Comparison of ENCODE assay signal across 8 mouse cellular contexts in the genomic region with DNA sequence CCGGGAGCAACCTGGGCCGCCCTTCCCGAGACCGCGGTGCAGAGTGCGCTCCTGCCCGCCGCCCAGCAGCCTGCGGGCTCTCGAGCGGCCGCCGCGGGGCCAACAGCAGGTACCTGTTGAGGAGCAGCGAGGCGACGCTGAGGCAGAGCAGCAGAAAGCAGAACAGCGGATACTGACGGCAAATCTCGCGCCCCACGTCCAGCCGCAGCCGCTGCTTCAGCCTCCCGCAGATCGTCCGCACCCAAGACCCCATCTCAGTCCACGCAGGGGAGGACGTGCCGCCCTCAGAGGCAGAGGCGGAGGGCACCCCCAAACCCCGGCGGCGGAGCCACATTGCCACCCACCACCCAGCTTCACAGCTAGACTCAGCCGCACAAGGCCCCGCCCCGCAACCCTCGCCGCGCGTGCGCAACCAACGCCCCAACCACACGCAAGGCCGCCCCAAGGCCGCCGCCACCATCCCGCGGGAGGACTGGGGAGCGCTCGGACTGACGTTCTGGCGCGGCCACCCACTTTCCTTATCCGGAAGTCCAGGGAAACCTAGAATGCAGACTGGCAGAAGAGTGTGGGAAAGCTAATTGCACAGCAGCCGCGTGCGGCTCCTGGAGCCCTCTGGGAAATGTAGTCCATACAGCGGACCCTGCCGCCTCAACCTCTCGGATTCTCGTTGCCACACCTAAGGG. TPM values are rescaled to one million over a fixed set of nuclear protein-coding genes. Genes with fewer than 3 reads are reported as not detected.
A peak's percentile ranks its signal among the peaks of the same experiment; 100 is the strongest.
DNase-seq lines count a peak whose midpoint lies in the region; ATAC-seq and TF ChIP-seq lines count a peak whose summit lies in the region.

A gene (minus strand): TSS at position 404 of the 683 bp plus-strand sequence.

- peak within 1 kb of the TSS; percentile 86 for H3K4me3 ChIP-seq in ES-Bruce4 (ENCODE audit: low read depth, low read length)
- H3K4me3 ChIP-seq in forebrain, embryonic 13.5 days: peak within 1 kb of the TSS; percentile 71
- peak within 1 kb of the TSS; percentile 89 for H3K4me3 ChIP-seq in liver, postnatal 0 days (ENCODE audit: low read depth, low read length)
- peak within 1 kb of the TSS; percentile 71 for H3K4me3 ChIP-seq in neural tube, embryonic 14.5 days (ENCODE audit: low read depth, low read length)

- DNase-seq in heart, postnatal 10 days: peak; percentile 98
- DNase-seq in large intestine, adult 2 months (ENCODE audit: low read depth, low spot score): peak; percentile 81
- peak; percentile 97 for DNase-seq in liver, postnatal 0 days
- DNase-seq in testis, postnatal 10 days (ENCODE audit: low spot score): peak; percentile 97

- H3K36me3 ChIP-seq in ES-Bruce4 (ENCODE audit: control insufficient read depth, insufficient read depth, low read length, poor library complexity, severe bottlenecking): no peaks in the 10 kb centered on the region
- H3K36me3 ChIP-seq in forebrain, embryonic 13.5 days (ENCODE audit: poor library complexity, severe bottlenecking): no peaks in the 10 kb centered on the region
- H3K36me3 ChIP-seq in liver, postnatal 0 days (replicated peaks; ENCODE audit: insufficient read depth, low read length): no peaks in the 10 kb centered on the region
- H3K36me3 ChIP-seq in neural tube, embryonic 14.5 days (ENCODE audit: control insufficient read depth, insufficient read depth, low read length): no peaks in the 10 kb centered on the region

- peak within 1 kb of the TSS; percentile 5; the same call in 1 of the 2 replicates for H3K27ac ChIP-seq in ES-Bruce4 (ENCODE audit: insufficient read depth, low read length)
- H3K27ac ChIP-seq in forebrain, embryonic 13.5 days: peak within 1 kb of the TSS; percentile 83
- peak within 1 kb of the TSS; percentile 96 for H3K27ac ChIP-seq in liver, postnatal 0 days (ENCODE audit: low read depth)
- H3K27ac ChIP-seq in neural tube, embryonic 14.5 days (ENCODE audit: low read depth, low read length): peak within 1 kb of the TSS; percentile 88

- no peaks in the 10 kb centered on the region for H3K27me3 ChIP-seq in ES-Bruce4 (ENCODE audit: control insufficient read depth, insufficient read depth, low read length, poor library complexity, severe bottlenecking)
- H3K27me3 ChIP-seq in forebrain, embryonic 13.5 days: no peaks in the 10 kb centered on the region
- H3K27me3 ChIP-seq in liver, postnatal 0 days (ENCODE audit: insufficient read depth, low read length): no peaks in the 10 kb centered on the region
- no peaks in the 10 kb centered on the region for H3K27me3 ChIP-seq in neural tube, embryonic 14.5 days (ENCODE audit: control insufficient read depth, insufficient read depth, low read length)

- peak; percentile 83 for TF ChIP-seq POLR2A in ES-Bruce4 (IDR thresholded peaks at IDR 0.05; ENCODE audit: insufficient read depth, low read length)

- no peak for TF ChIP-seq CTCF in ES-Bruce4 (IDR thresholded peaks at IDR 0.05; ENCODE audit: low read depth, low read length)
- TF ChIP-seq CTCF in liver, postnatal 0 days (IDR thresholded peaks at IDR 0.05; ENCODE audit: low read depth): no peak

- WGBS in forebrain, embryonic 13.5 days: under 1% methylated on average over 62 of the region's 62 CpGs
- WGBS in large intestine, adult 2 months: under 1% methylated on average over 62 of the region's 62 CpGs
- under 1% methylated on average over 62 of the region's 62 CpGs for WGBS in liver, postnatal 0 days (ENCODE audit: insufficient replicate concordance)
- under 1% methylated on average over 59 of the region's 62 CpGs for WGBS in neural tube, embryonic 14.5 days

- H3K4me1 ChIP-seq in ES-Bruce4 (ENCODE audit: control insufficient read depth, insufficient read depth, low read length): no peaks in the 10 kb centered on the region
- peaks cover 20% of the 10 kb centered on the region for H3K4me1 ChIP-seq in forebrain, embryonic 13.5 days
- peaks cover 13% of the 10 kb centered on the region for H3K4me1 ChIP-seq in liver, postnatal 0 days (ENCODE audit: insufficient read depth)
- no peaks in the 10 kb centered on the region; the same call in 1 of the 2 replicates for H3K4me1 ChIP-seq in neural tube, embryonic 14.5 days (ENCODE audit: control insufficient read depth, insufficient read depth, low read length)

- H3K9ac ChIP-seq in ES-Bruce4 (ENCODE audit: low read depth, poor library complexity, severe bottlenecking): peak within 1 kb of the TSS; percentile 56
- H3K9ac ChIP-seq in forebrain, embryonic 13.5 days: peak within 1 kb of the TSS; percentile 84
- peak within 1 kb of the TSS; percentile 93 for H3K9ac ChIP-seq in liver, postnatal 0 days (replicated peaks)
- peak within 1 kb of the TSS; percentile 78 for H3K9ac ChIP-seq in neural tube, embryonic 14.5 days (replicated peaks; ENCODE audit: low read depth, low read length)

- intact Hi-C loops in heart, postnatal 10 days (cut with DNase I): loop anchor here (2.0 kb wide), 1 partner anchor 84 kb away; no protein-coding TSS in a partner anchor

- no peaks in the 10 kb centered on the region for H3K9me3 ChIP-seq in ES-Bruce4 (replicated peaks; ENCODE audit: control insufficient read depth, insufficient read depth, low read length, poor library complexity, severe bottlenecking)
- H3K9me3 ChIP-seq in forebrain, embryonic 13.5 days (replicated peaks): no peaks in the 10 kb centered on the region
- H3K9me3 ChIP-seq in liver, postnatal 0 days (ENCODE audit: low read length): no peaks in the 10 kb centered on the region
- no peaks in the 10 kb centered on the region for H3K9me3 ChIP-seq in neural tube, embryonic 14.5 days (ENCODE audit: control insufficient read depth, low read length)

- no peak for TF ChIP-seq EP300 in ES-Bruce4 (IDR thresholded peaks at IDR 0.05; ENCODE audit: insufficient read depth, low read depth, low read length)
- TF ChIP-seq EP300 in liver, postnatal 0 days (IDR thresholded peaks at IDR 0.05; ENCODE audit: low read depth): no peak

- ATAC-seq in cerebellum, adult (ENCODE audit: insufficient number of reproducible peaks, low FRiP score, low TSS enrichment): peak; percentile 99
- ATAC-seq in forebrain, embryonic 13.5 days: peak; percentile 98
- ATAC-seq in liver, postnatal 0 days: peak; percentile 97
- ATAC-seq in neural tube, embryonic 14.5 days (ENCODE audit: low read depth): peak; percentile 97

- peak within 1 kb of the TSS; percentile 93 for H3K4me2 ChIP-seq in forebrain, embryonic 13.5 days
- peak within 1 kb of the TSS; percentile 95 for H3K4me2 ChIP-seq in liver, postnatal 0 days (ENCODE audit: low read depth, low read length)
- H3K4me2 ChIP-seq in neural tube, embryonic 14.5 days (ENCODE audit: low read depth, low read length): peak within 1 kb of the TSS; percentile 67

RNA-seq across cellular contexts. Expression of the gene that starts here (rescaled TPM):
- polyA plus RNA-seq in ES-Bruce4 (2011; ENCODE audit: insufficient read depth, insufficient read length, low read depth, missing spikeins): 29.7 and 31.4 TPM in 2 replicates
- 21.6 and 23.4 TPM in 2 replicates for polyA plus RNA-seq in forebrain, embryonic 13.5 days (2015; fragmentation: Nextera tagmentation; extraction: Ambion mirVana)
- 10 to 100 TPM; 32.1 to 32.5 TPM for total RNA-seq in heart, postnatal 10 days (2021)
- polyA plus RNA-seq in large intestine, adult 2 months (2012; rRNA removed): 7.9 and 12.4 TPM in 2 replicates
- 7.9 TPM in 2 replicates for polyA plus RNA-seq in liver, postnatal 0 days (2015; fragmentation: Nextera tagmentation; extraction: Ambion mirVana)
- 31.6 and 34.9 TPM in 2 replicates for polyA plus RNA-seq in neural tube, embryonic 14.5 days (2014; fragmentation: Nextera tagmentation; extraction: Ambion mirVana)

Comparison
In these comparisons a context has a peak if more than half of its experiments do, and no peak if none do; other contexts are left out.
1. Peak in every context shown above with its lines: DNase-seq, ATAC-seq, H3K4me3 ChIP-seq and H3K27ac ChIP-seq.
2. H3K27ac ChIP-seq: peak in every context shown above with its lines; median percentile 96 in liver, postnatal 0 days; 88 in neural tube, embryonic 14.5 days; 83 in forebrain, embryonic 13.5 days; 5 in ES-Bruce4.